Mouse (Mus musculus): ENCODE measurements at regions not wholly inside any gene's neighbourhood (a gene's known extent, or its start where the extent isn't known, plus 50 kb on each side); places are given as distances from the start of the nearest gene placed in this dataset. TPM values are rescaled to one million over a fixed set of nuclear protein-coding genes. Genes with fewer than 3 reads are reported as not detected.

GRCm38 (mm10) chr13:119358696-119359095 is 69.7 kb upstream of the Paip1 start:
- DNase-seq (ENCODE audit: low spot score): no peak

- peak; percentile 49 for DNase-seq (ENCODE audit: low spot score)
Measured at GRCm38 (mm10) chr13:119363379-119363778, 65.0 kb upstream of the Paip1 start.

- DNase-seq (ENCODE audit: low spot score): no peak
Measured at GRCm38 (mm10) chr13:119364160-119364559, 64.2 kb upstream of the Paip1 start.

GRCm38 (mm10) chr13:119367544-119367943 is 60.9 kb upstream of the Paip1 start:
- no peak for DNase-seq (ENCODE audit: low spot score)

GRCm38 (mm10) chr13:119378404-119379037 is 49.9 kb upstream of the Paip1 start:
- DNase-seq (ENCODE audit: low spot score): peak; percentile 66

Small RNA genes in the stretch of these regions (microRNA-seq; reads per million reads assigned to microRNA genes)
- not detected for gene Gm44488

Measured in gastrocnemius, adult 18-20 months (tissue).